Mouse (Mus musculus) monocyte, adult 5-6 weeks (primary cell): ENCODE measurements around the gene Rmnd5b. TPM values are rescaled to one million over a fixed set of nuclear protein-coding genes. Genes with fewer than 3 reads are reported as not detected.

ENCODE experiments used
- ATAC-seq: fragments of 153-309, 156-312 bp; replicated peaks from 2 replicates; pipeline ENCODE4 v1.8.0; 2017; ENCODE audit warnings: mild to moderate bottlenecking; ENCODE audit not compliant: low TSS enrichment, insufficient number of reproducible peaks, severe bottlenecking, poor library complexity, low FRiP score
- total RNA-seq: library from RNA; stranded (forward); fragments of 200-1000, 200-491, 200-594 nt; gene quantifications from 3 replicates; pipeline ENCODE4 v1.2.3, GENCODE M21; 2017

The Rmnd5b gene
- total RNA-seq, 1 experiment from 2014 or later, result 13.5 TPM

- no peak for ATAC-seq
Measured at GRCm38 (mm10) chr11:51579024-51579423, 56.7 kb downstream of the Rmnd5b start.

GRCm38 (mm10) chr11:51577587-51577986 lies 58.1 kb downstream of the Rmnd5b start:
- no peak for ATAC-seq

- ATAC-seq, result no peak
Measured at GRCm38 (mm10) chr11:51576454-51576853, 59.2 kb downstream of the Rmnd5b start.

Other genes with a start within 250 kb of the Rmnd5b start
- gene Phykpl, start 51.1 kb downstream of the Rmnd5b start, total RNA-seq, result 13.8 to 20.0 TPM (median 15.8 TPM) in 3 replicates
- 353 to 398 TPM (median 355 TPM) in 3 replicates for gene Hnrnpab, start 29.0 kb downstream of the Rmnd5b start, total RNA-seq
- 25.0 to 37.2 TPM (median 27.0 TPM) in 3 replicates for gene Nhp2, start 16.2 kb downstream of the Rmnd5b start, total RNA-seq
- 1.4 to 6.3 TPM (median 3.3 TPM) in 3 replicates for gene N4bp3, start 14.9 kb upstream of the Rmnd5b start, total RNA-seq
- gene D930048N14Rik, start 15.1 kb upstream of the Rmnd5b start, total RNA-seq, result 0.43 to 2.0 TPM (median 0.57 TPM) in 3 replicates
- gene 0610009B22Rik, start 53.0 kb upstream of the Rmnd5b start, total RNA-seq, result 8.8 to 10.1 TPM (median 8.9 TPM) in 3 replicates
- 7.2 to 16.2 TPM (median 9.8 TPM) in 3 replicates for gene Sec24a, start 127.7 kb upstream of the Rmnd5b start, total RNA-seq
- gene Sar1b, start 127.8 kb upstream of the Rmnd5b start, total RNA-seq, result 42.1 to 64.1 TPM (median 44.8 TPM) in 3 replicates
- 33.1 to 54.1 TPM (median 36.5 TPM) in 3 replicates for gene Jade2, start 221.8 kb upstream of the Rmnd5b start, total RNA-seq